Mouse (Mus musculus) C2C12 (cell line): Measurements from ENCODE around the gene Camta1.

Source experiments
- CEBPB ChIP-seq: IDR thresholded peaks from one replicate; pipeline ENCODE4 v1.6.1; 2011; ENCODE audit warnings: low read depth, mild to moderate bottlenecking, control low read depth, moderate library complexity
- CTCF ChIP-seq: IDR thresholded peaks from one replicate; pipeline ENCODE4 v1.5.1; 2011; ENCODE audit not compliant: control insufficient read depth, insufficient read depth, insufficient read length
- MYOD1 ChIP-seq: IDR thresholded peaks from one replicate; pipeline ENCODE4 v1.6.1; 2011; ENCODE audit warnings: low read depth; ENCODE audit not compliant: control insufficient read depth, insufficient read length
- MYOG ChIP-seq: IDR thresholded peaks from one replicate; pipeline ENCODE4 v1.6.1; 2011; ENCODE audit not compliant: control insufficient read depth, insufficient read length; ENCODE audit errors: extremely low read depth

DNA sequence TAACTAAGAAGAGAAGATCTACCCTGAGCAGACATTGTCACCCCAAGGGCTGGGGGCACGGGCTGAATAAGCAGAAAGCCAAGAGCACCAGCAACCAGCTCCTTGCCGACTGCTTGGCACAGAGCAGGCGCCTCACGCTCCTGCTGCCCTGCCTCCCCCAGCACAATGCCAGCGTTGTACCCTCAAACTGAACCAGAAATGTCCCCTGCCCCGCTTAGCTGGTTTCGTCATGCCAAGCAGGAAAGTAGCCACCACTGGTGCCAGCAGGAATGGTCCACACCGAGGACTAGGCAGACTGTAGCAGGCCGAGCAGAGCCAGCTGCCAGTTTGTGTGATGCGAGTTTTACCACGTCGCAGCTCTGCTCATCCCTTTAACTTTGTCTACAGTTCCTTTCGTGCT, 779.7 kb downstream of the Camta1 start:
- TF ChIP-seq CTCF (no peak), CEBPB (no peak), MYOG (no peak), MYOD1 (no peak)
